Mouse (Mus musculus): ENCODE measurements at regions not wholly inside any gene's neighbourhood (a gene's known extent, or its start where the extent isn't known, plus 50 kb on each side); places are given as distances from the start of the nearest gene placed in this dataset.

GRCm38 (mm10) chr1:193673236-193673830, 303.2 kb upstream of the Camk1g start:
- DNase-seq, result peak; percentile 68

- DNase-seq, result no peak
These were observed 302.6 kb upstream of the Camk1g start for GRCm38 (mm10) chr1:193672681-193673080.

DNA sequence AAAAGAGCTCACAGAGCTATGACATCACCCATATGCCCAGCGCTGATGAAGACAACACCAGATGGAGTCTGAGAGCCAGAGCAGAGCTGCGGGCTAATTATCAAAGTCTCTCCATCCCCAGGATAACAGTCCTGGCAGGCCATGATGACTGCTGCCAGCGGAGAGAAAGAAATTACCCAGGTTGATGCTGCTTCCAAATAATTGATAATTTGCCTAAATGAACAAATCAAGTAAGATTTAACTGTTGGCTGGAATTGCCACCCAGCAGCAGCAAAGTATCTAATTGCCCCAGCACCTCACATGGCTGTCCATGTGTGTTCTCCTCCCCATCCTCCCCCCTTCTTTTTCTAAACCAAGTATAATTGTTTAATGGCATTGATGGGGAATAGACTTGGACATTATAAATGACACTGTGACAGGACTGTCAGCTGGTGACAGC, 301.7 kb upstream of the Camk1g start:
- no peak for DNase-seq

GRCm38 (mm10) chr1:193671046-193671445, 300.9 kb upstream of the Camk1g start:
- DNase-seq, result no peak

GRCm38 (mm10) chr1:193670008-193670407, 299.9 kb upstream of the Camk1g start:
- DNase-seq, result no peak

DNA sequence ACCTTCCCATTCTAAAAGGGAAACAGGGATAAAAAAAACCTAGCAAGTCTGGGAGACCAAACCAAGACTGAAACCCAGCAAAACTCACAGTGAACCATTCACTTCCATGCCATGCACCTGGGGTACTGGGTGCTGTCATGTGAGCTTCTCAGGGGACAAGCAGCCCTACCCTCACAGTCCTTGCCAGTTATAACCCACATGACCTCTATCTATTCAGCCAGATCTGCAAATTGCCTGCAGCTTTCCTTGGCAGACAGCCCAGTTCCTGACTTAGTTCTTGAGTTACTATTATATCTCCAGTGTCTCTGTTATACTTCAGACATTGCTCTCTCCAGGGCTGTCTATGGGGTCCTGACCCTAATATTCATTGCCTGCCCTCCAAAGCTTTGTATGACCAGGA, 298.7 kb upstream of the Camk1g start:
- no peak for DNase-seq

DNA sequence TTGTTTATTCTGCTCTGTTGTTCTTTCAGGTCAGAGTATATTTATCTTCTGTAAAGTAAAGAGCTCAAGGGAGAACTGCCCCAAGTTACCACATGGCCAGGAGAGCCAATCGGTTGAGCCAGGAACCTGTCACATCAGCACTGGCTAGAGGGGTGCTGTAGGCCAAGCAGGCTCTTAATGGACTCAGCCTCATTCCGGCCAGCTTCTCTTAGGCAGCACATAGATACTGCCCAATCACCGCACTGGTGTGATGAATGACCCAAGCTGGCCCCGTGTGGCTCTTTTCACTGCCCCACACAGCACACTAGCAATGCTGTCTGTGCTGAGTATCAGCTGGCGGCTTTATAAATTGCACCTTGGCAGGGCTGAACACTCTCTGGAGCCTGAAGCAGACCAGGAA, 295.8 kb upstream of the Camk1g start:
- peak; percentile 27 for DNase-seq

DNA sequence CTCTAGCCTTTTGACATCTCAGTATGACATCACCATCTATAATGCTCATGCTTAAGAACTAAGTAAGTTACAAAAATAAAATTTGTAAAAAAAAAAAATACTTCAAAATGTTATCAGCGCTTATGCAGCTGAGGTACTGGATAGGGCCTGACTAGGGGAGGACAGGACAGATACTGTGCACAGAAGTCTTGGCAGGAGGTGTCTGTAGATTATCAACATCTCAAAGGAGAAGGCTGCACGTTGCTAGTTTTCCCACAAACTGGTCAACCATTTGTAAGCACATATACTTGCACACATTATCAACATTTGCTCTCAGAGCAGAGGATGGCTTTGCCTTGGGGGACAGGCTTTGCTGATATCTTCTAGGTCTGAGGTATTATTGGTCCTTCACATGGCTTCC, 294.5 kb upstream of the Camk1g start:
- DNase-seq, result no peak

DNA sequence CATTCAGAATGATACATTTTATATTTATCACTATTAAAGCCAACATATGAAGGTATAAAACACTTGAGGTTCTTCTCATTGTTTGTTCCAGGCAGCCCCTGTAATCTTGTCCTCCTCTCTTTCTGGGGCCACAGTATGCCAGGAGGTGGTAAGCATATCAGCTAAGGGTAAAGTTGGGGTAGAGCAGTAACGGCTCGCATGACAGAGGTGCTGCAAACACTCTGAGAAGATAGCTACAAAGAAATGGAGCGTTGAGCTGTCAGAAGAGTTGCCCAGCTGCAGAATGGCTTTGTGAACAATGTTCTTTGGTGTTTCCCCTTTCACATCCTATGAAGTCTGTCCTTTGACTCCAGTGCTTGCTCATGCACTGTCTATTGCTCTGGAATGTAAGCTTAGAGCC, 293.5 kb upstream of the Camk1g start:
- no peak for DNase-seq

- no peak for DNase-seq
These were observed 292.2 kb upstream of the Camk1g start for GRCm38 (mm10) chr1:193662166-193662890.

DNA sequence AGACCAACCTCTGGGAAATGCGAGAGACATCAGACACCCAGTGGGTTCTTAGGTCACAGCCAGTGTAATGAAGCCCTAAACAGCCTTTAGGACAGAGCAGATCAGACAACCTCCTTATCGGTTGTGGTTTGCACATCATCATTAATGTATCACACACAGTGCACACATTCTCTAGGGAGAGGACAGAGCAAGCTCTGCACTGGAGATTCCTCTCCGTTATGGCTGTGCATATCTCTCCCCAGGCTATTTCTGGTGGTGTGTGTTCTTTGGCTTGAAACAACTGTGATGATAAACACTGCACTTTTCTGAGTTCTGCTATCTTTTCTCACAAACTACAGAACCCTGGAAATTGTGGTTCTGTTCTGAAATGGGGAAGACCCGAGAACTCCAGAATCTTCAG, 291.3 kb upstream of the Camk1g start:
- no peak for DNase-seq

DNA sequence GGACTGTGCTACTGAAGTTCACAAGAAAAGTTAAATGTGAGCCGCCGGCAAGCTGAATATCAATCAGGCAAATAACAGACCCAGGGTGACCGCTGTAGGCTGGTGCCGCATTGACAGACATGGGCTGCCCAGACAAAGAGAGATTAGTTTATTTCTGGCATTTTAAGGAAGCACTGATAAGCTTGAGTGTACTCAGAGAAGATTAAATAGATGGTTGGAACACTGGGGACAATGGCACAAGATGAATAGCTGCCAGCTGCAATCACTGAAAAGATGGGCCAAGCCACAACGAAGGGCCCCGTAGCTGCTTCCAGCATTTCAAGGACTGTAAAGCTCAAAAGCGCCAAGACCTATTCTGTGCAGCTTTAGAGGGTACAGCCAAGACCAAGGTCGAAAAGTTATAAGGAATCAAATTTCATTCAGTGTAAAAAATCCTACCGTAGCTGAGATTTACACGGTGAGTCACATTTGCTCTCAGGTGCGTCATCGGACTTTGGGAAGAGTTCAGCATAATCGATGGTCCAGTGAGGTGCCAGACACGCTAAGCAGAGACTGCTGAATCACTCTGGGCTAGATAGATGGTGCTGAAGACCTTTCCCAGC, 285.1 kb upstream of the Camk1g start:
- DNase-seq, result no peak

DNA sequence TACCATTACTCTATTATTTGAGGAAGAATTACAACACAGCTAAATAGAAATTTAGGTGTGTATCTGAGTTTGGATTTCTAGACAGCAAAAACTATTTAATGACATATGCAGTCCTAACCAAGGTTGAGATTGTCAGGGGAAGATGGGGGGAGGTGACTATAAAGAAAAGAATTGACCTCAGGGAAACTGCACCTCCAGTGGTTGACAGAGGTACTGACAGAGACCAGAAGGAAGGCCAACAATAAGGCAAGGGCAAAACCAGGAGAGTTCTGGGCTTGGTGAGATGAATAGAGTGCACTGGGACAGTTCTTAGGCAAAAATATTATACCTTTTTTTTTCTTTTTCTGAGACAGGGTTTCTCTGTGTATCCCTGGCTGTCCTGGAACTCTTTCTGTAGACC, 280.2 kb upstream of the Camk1g start:
- no peak for DNase-seq

- DNase-seq, result no peak
These were observed 279.3 kb upstream of the Camk1g start for GRCm38 (mm10) chr1:193649400-193649799.

- DNase-seq, result no peak
These were observed 277.5 kb upstream of the Camk1g start for GRCm38 (mm10) chr1:193647371-193648270.

DNA sequence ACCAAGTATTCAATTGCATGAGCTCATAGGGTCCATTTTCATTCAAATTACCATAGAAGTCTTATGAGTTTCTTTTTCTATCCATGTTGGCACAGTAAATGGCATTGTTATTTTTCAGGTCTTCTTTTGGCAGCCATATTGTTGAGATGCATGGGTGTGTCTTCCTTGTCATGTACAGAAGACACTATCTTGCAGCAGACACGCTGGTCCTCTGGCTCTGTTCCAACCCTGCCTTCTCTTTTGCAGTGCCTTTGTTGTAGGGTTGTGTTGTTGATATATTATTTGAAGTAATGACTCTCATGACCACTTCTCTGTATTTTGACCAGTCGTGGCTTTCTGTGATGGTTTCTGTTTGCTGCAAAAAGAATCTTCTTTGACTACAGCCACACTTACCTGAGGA, 274.4 kb upstream of the Camk1g start:
- DNase-seq, result no peak

DNA sequence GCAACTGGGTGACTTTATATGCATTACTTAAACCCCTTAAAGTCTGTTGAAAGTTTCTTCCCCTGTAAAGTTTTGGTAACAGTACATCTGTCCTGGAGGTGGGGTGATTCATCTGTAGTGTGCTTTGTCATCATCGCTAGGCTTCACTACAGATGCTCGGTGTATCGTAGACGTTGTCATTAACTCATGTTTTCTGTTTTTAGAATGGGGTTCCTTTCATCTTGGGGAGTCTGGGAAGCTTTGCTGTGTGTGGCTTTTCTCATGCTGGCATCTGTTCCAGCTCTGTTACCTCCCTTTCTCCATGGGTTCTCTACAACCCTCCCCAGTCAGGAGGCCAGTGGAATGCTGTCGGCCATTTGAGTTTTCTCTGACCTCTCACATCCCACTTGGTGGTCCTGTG, 266.4 kb upstream of the Camk1g start:
- DNase-seq, result no peak

GRCm38 (mm10) chr1:193632115-193632514, 262.0 kb upstream of the Camk1g start:
- no peak for DNase-seq

DNA sequence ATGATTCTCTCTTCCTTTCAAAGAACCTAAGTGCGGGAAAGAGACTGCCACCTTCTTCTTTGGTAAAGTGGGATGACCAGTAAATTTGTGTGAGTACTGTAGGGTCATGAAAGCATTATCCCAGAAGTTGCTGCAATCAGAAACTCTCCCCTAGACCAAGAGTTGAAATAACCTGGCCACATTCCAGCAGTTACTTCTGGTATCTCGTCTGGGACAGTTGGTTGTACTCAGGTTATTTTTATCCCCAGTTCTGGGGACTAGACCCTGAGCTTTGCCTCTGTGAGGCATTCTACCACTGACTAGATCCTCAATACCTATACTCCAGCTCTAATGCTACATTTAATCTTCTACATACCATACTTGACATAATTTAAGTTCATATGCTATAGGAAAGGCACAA, 259.8 kb upstream of the Camk1g start:
- no peak for DNase-seq

- DNase-seq, result no peak
These were observed 257.1 kb upstream of the Camk1g start for GRCm38 (mm10) chr1:193626924-193627849.

GRCm38 (mm10) chr1:193625101-193625956, 255.2 kb upstream of the Camk1g start:
- peak; percentile 37 for DNase-seq

All from embryo, embryonic 11 days (tissue).